Mouse (Mus musculus) cortical plate, adult 2 months (tissue): Measurements from ENCODE around the gene Cox4i1.

Source experiments
- CTCF ChIP-seq: fragments of 200-500 bp; IDR thresholded peaks from 2 replicates; pipeline ENCODE4 v1.5.1; 2011; ENCODE audit warnings: mild to moderate bottlenecking, control low read depth, low read length; ENCODE audit not compliant: insufficient read depth; ENCODE audit errors: extremely low read depth
- POLR2A ChIP-seq: fragments of 200-500 bp; IDR thresholded peaks from 2 replicates; pipeline ENCODE4 v1.6.1; 2011; ENCODE audit warnings: mild to moderate bottlenecking, low read length, control low read depth; ENCODE audit not compliant: insufficient read depth; ENCODE audit errors: extremely low read depth

- TF ChIP-seq CTCF (no peak), POLR2A (no peak)
Measured at GRCm38 (mm10) chr8:120665726-120666455, 2.1 kb upstream of the Cox4i1 start.
